Comparison of ENCODE assay signal across 8 mouse cellular contexts in genomic region chr6:97616658-97617265, GRCm38 (mm10). TPM values are rescaled to one million over a fixed set of nuclear protein-coding genes. Genes with fewer than 3 reads are reported as not detected.
A peak's percentile ranks its signal among the peaks of the same experiment; 100 is the strongest.
DNase-seq lines count a peak whose midpoint lies in the region; ATAC-seq and TF ChIP-seq lines count a peak whose summit lies in the region.

No protein-coding gene starts in this region.

- DNase-seq in R1 (ENCODE audit: low read depth, low spot score), result peak; percentile 69
- peak; percentile 35 to 49 for DNase-seq in cerebellum, adult 18-20 months
- DNase-seq in heart, postnatal 36 days, result peak; percentile 25 to 49
- DNase-seq in kidney, postnatal 4 days, result peak; percentile 64 to 73
- peak; percentile 31 for DNase-seq in lung, adult 2 months
- peak; percentile 57 to 71 for DNase-seq in right cerebral cortex, postnatal 10 days (ENCODE audit: low spot score in 2 of 2)
- no peak for DNase-seq in spleen, postnatal 36 days (ENCODE audit: low spot score in 2 of 2)

- WGBS in forebrain, embryonic 16.5 days, result under 1% methylated on average over 39 of the region's 40 CpGs
- under 1% methylated on average over 39 of the region's 40 CpGs for WGBS in lung, adult 2 months

- no peak for TF ChIP-seq CTCF in lung, adult 2 months (IDR thresholded peaks at IDR 0.05; ENCODE audit: insufficient read depth, low read length)

- peak overlapping the region; percentile 65 for H3K4me2 ChIP-seq in forebrain, embryonic 16.5 days (ENCODE audit: low read length)

- intact Hi-C loops in heart, postnatal 36 days (cut with DNase I), result loop anchor here (5.0 kb wide), 2 partner anchors 89 to 126 kb away; no protein-coding TSS in a partner anchor

- no peak for TF ChIP-seq POLR2A in lung, adult 2 months (IDR thresholded peaks at IDR 0.05; ENCODE audit: borderline replicate concordance, extremely low read depth, low read depth, low read length)

- H3K4me3 ChIP-seq in forebrain, embryonic 16.5 days (replicated peaks; ENCODE audit: low read length), result peak overlapping the region; percentile 83
- peak overlapping the region; percentile 65 for H3K4me3 ChIP-seq in lung, adult 2 months (replicated peaks; ENCODE audit: extremely low read depth, low read depth, low read length)

- peak overlapping the region; percentile 97 for H3K27ac ChIP-seq in forebrain, embryonic 16.5 days (ENCODE audit: low read length)

- H3K4me1 ChIP-seq in forebrain, embryonic 16.5 days (replicated peaks; ENCODE audit: control insufficient read depth, insufficient read depth, low read length), result peaks cover 20% of the 10 kb centered on the region
- H3K4me1 ChIP-seq in lung, adult 2 months (ENCODE audit: control insufficient read depth, insufficient read depth, low read length), result peaks cover 7% of the 10 kb centered on the region; the same call in 1 of the 2 replicates

- peak overlapping the region; percentile 90 for H3K9ac ChIP-seq in forebrain, embryonic 16.5 days (replicated peaks; ENCODE audit: low read depth, low read length)

- H3K36me3 ChIP-seq in forebrain, embryonic 16.5 days (ENCODE audit: control insufficient read depth, insufficient read depth), result no peaks in the 10 kb centered on the region

- peak; percentile 88 for ATAC-seq in forebrain, embryonic 16.5 days

- no peaks in the 10 kb centered on the region for H3K9me3 ChIP-seq in forebrain, embryonic 16.5 days (ENCODE audit: control insufficient read depth, low read length)

- no peaks in the 10 kb centered on the region for H3K27me3 ChIP-seq in forebrain, embryonic 16.5 days (replicated peaks; ENCODE audit: control insufficient read depth, insufficient read depth, low read length)

RNA-seq across cellular contexts. Expression of gene Frmd4b, which starts 0.6 kb away (rescaled TPM):
- 50.0 and 59.1 TPM in 2 replicates for polyA plus RNA-seq in forebrain, embryonic 16.5 days (2015; fragmentation: Nextera tagmentation; extraction: Ambion mirVana)
- total RNA-seq in heart, postnatal 36 days (2021), result 10 to 100 TPM; 16.2 to 19.7 TPM
- polyA plus RNA-seq in lung, adult 2 months (2012; rRNA removed), result 15.3 and 22.3 TPM in 2 replicates

Comparison
In these comparisons a context has a peak if more than half of its experiments do, and no peak if none do; other contexts are left out.
1. DNase-seq: peak in R1 (single experiment), cerebellum, adult 18-20 months (2 of 2), heart, postnatal 36 days (2 of 2), kidney, postnatal 4 days (2 of 2), lung, adult 2 months (single experiment) and right cerebral cortex, postnatal 10 days (2 of 2); none in spleen, postnatal 36 days (0 of 2).